Mouse (Mus musculus): ENCODE measurements around the gene C1qtnf1. TPM values are rescaled to one million over a fixed set of nuclear protein-coding genes. Genes with fewer than 3 reads are reported as not detected.
A peak's percentile ranks its signal among the peaks of the same experiment; 100 is the strongest.

Gene C1qtnf1
- polyA plus RNA-seq, 1 experiment from 2014 or later, result 7.2 TPM

DNA sequence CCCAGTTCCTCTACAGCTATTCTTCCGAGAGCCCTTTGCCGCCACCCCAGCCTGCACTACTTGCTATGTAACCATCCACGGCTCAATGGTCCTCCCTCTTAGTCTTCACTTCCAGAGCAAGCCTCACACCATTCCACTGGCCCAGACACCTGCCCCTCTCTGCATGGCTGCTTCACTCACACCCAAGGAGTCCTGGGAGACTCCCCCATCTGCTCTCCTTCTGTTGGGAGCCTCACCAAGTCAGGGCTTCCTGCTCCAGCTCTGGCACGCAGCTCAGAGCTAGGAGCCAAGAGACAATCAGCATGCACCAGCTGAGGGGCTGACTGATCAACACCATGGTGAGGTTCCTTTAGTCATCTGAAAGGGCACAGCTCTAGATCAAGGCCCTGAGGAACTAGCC, 14.9 kb upstream of the C1qtnf1 start:
- Histone ChIP-seq H3K4me1 (peaks cover 58% of the 10 kb centered on the region), H3K27me3 (no peaks in the 10 kb centered on the region), H3K27ac (0 out of 2 replicates have a peak overlapping the region, but pooled peaks have one; percentile 0), H3K4me2 (no peak overlapping the region), H3K4me3 (replicated peaks) (no peak overlapping the region), H3K36me3 (peaks cover 64% of the 10 kb centered on the region), H3K9ac (no peak overlapping the region), H3K9me3 (replicated peaks) (no peaks in the 10 kb centered on the region)
- no peak for ATAC-seq (replicated peaks; ENCODE audit: low FRiP score)
- 68% methylated on average over 4 of the region's 4 CpGs for WGBS

DNA sequence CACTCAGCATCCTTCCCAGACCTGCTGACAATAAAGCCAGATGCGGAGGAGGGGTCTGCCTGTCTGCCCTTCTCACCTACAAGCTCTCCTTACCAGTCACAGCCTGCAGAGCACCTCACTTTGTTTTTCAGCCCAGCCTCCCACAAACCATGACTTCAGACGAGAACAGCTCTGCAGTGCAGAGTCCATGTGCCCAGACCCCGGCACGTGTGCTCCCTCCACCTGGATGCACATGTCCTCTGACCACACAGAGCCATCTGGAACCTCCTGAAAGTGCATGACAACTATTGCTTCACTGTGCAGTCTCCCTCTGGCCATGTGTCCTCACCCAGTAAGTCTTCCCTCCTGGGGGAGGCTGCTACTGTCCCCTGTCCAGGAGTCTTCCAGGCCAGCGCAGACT, 13.7 kb upstream of the C1qtnf1 start:
- no peak overlapping the region for H3K4me3 ChIP-seq (replicated peaks)
- H3K9ac ChIP-seq, result no peak overlapping the region
- no peak for ATAC-seq (replicated peaks; ENCODE audit: low FRiP score)
- no peak overlapping the region for H3K4me2 ChIP-seq
- H3K27me3 ChIP-seq, result no peaks in the 10 kb centered on the region
- no peaks in the 10 kb centered on the region for H3K9me3 ChIP-seq (replicated peaks)
- peaks cover 52% of the 10 kb centered on the region for H3K36me3 ChIP-seq
- no peak overlapping the region; the same call in 1 of the 2 replicates for H3K27ac ChIP-seq
- peaks cover 62% of the 10 kb centered on the region for H3K4me1 ChIP-seq
- 77% methylated on average over 5 of the region's 5 CpGs for WGBS

DNA sequence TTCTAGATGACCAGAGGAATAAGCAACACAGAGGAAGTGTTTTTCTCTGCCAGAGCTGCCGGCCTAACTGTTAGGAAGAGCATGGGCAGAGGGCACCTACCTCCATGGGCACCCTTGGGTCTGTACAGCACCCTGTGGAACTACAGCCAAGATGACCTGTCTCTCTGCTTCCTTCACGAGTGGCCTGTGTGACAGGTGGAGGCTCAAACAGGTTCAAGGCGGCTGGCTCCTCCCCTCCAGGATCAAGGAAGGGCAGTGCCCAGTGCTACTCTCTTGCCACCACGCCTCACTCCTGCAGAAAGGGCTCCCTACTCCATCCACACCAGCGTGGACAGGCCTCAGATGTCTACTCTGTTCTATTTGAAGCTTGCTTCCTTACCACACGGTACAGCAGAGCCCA, 12.4 kb upstream of the C1qtnf1 start:
- Histone ChIP-seq H3K9ac (no peak overlapping the region), H3K9me3 (replicated peaks) (no peaks in the 10 kb centered on the region), H3K4me2 (no peak overlapping the region), H3K4me1 (peaks cover 64% of the 10 kb centered on the region), H3K27me3 (no peaks in the 10 kb centered on the region), H3K4me3 (replicated peaks) (no peak overlapping the region), H3K36me3 (peaks cover 39% of the 10 kb centered on the region), H3K27ac (no peak overlapping the region)
- 87% methylated on average over 6 of the region's 6 CpGs for WGBS
- ATAC-seq (replicated peaks; ENCODE audit: low FRiP score), result no peak

DNA sequence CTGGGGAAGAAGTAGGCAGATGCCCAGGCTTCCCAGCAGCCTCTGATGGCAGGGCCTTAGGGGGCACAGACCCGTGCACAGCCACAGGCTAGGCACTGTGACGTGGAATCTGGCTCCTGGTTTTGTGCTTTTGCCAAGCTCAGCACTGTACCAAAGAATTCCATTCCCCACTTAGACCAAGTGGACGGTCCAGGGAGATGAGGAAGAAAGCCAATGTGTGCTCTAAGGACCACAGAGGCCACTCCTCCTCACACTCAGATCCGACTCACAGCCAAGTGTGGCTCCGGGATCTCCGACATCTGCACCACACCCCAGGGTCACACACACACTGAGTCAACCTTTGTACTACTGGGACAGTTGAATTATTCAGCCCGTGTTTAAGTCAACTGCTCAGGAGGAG, 12.0 kb upstream of the C1qtnf1 start:
- Histone ChIP-seq H3K4me1 (peaks cover 60% of the 10 kb centered on the region), H3K4me3 (replicated peaks) (no peak overlapping the region), H3K27me3 (no peaks in the 10 kb centered on the region), H3K9me3 (replicated peaks) (no peaks in the 10 kb centered on the region), H3K9ac (no peak overlapping the region), H3K27ac (no peak overlapping the region), H3K36me3 (peaks cover 35% of the 10 kb centered on the region), H3K4me2 (no peak overlapping the region)
- 84% methylated on average over 7 of the region's 7 CpGs for WGBS
- ATAC-seq (replicated peaks; ENCODE audit: low FRiP score), result no peak

DNA sequence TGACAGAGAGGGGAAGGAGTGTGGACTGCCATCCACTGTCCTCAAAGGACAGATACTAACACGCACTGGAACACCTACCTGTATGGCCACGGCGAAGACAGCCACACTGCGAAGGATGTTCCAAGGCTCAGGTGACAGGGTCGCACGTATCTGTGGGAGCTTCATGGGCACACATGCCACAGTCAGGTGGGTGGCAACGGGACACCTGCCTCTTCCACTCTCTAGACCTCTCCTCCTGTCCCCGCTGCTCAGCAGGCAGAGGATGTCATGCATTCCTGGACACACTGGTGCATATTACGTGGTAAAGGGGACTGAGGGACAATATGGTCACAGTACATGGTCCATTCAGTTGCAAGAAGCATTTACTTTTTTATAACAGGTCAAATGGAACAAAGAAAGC, 10.5 kb upstream of the C1qtnf1 start:
- peak overlapping the region; percentile 94; the same call in 1 of the 2 replicates for H3K9ac ChIP-seq
- no peaks in the 10 kb centered on the region for H3K27me3 ChIP-seq
- peaks cover 32% of the 10 kb centered on the region for H3K36me3 ChIP-seq
- H3K4me1 ChIP-seq, result peaks cover 45% of the 10 kb centered on the region
- peak overlapping the region; percentile 81 for H3K4me3 ChIP-seq (replicated peaks)
- ATAC-seq (replicated peaks; ENCODE audit: low FRiP score), result no peak
- no peak overlapping the region for H3K27ac ChIP-seq
- H3K4me2 ChIP-seq, result peak overlapping the region; percentile 84; the same call in 1 of the 2 replicates
- no peaks in the 10 kb centered on the region for H3K9me3 ChIP-seq (replicated peaks)
- WGBS, result 91% methylated on average over 9 of the region's 9 CpGs

DNA sequence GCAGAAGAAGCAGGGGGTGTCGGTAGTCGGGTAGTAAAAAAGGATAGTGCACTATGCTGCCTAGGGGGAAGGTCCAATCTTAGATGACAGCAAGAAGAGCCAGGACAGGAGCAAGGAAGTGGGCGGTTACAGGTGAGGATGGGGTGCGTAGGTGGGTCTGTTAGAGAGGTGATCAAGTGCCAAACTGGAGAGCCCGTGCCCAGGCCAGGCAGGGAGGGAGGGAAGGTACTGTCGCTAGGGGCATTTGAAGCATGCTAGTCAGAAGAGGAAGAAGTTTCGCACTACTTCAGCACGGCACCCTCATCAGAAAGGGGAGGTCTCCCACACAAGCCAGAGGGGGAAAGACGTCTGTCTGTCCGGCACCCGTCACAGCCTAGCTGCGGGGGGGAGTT, 9.6 kb upstream of the C1qtnf1 start:
- H3K27ac ChIP-seq, result peak overlapping the region; percentile 63
- no peaks in the 10 kb centered on the region for H3K27me3 ChIP-seq
- H3K9me3 ChIP-seq (replicated peaks), result no peaks in the 10 kb centered on the region
- ATAC-seq (replicated peaks; ENCODE audit: low FRiP score), result no peak
- peak overlapping the region; percentile 94 for H3K9ac ChIP-seq
- peak overlapping the region; percentile 84 for H3K4me2 ChIP-seq
- peak overlapping the region; percentile 81 for H3K4me3 ChIP-seq (replicated peaks)
- H3K36me3 ChIP-seq, result peaks cover 31% of the 10 kb centered on the region
- WGBS, result 3% methylated on average over 11 of the region's 12 CpGs
- H3K4me1 ChIP-seq, result peaks cover 37% of the 10 kb centered on the region

DNA sequence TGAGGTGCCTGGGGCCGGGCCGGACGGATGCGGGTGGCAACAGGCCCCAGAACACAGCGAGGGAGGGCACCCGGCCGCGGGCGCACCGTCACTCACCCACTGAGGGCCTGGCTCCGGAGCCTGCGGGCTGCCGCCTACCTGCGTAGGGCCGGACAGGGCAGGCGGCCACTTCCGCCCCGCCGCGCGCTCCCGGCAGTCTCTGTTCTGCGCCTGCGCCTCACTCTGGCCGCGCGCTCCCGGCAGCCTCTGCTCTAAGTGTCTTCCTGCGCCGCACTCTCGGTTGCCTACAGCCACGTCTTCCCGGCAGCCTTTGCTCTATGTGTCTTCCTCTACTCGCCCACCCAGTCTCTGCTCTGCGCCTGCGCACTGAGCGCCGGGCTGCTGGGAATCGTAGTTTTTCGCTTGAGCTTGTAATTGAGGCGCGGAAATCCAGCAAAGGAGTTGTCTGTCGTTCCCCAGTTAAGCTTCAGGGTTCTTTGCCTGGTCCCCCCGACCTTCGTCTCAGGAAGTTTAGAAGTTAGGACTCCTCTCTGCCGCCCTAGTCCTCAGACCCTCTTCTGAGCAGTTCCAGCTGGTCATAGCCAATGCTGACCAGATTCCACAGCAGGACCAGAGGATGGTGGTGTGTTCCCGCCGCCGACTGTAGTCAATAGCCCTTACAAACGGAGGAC, 9.0 kb upstream of the C1qtnf1 start, which contains the start of gene Cant1:
Gene Cant1 (minus strand): TSS at position 253 of the 671 bp plus-strand sequence.
- WGBS, result under 1% methylated on average over 47 of the region's 50 CpGs
- Histone ChIP-seq H3K36me3 (peaks cover 26% of the 10 kb centered on the region), H3K27me3 (no peaks in the 10 kb centered on the region), H3K9me3 (replicated peaks) (no peaks in the 10 kb centered on the region), H3K27ac (peak within 1 kb of the TSS; percentile 83), H3K4me1 (peaks cover 37% of the 10 kb centered on the region), H3K9ac (peak within 1 kb of the TSS; percentile 94), H3K4me3 (replicated peaks) (peak within 1 kb of the TSS; percentile 81), H3K4me2 (peak within 1 kb of the TSS; percentile 84)
- ATAC-seq (replicated peaks; ENCODE audit: low FRiP score), result peak; percentile 96

DNA sequence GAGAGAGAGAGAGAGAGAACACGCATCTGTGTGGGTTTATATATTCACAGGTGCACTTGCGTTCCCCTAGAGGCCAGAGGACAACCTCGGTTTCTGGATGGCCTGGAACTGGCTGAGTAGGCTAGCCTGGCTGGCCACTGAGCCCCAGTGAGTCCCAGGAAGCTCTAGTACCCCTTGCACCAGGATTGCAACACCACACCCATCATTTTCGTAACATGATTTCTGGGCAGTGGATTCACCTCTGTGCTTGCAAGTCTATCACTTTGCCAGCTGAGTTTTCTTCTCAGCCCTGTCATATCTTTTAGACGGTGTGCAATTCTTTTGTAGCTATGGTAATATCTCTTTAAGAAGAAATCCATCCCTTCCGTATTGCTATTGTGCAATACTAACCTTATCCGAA, 7.7 kb upstream of the C1qtnf1 start:
- H3K4me3 ChIP-seq (replicated peaks), result no peak overlapping the region
- 75% methylated on average over 7 of the region's 7 CpGs for WGBS

DNA sequence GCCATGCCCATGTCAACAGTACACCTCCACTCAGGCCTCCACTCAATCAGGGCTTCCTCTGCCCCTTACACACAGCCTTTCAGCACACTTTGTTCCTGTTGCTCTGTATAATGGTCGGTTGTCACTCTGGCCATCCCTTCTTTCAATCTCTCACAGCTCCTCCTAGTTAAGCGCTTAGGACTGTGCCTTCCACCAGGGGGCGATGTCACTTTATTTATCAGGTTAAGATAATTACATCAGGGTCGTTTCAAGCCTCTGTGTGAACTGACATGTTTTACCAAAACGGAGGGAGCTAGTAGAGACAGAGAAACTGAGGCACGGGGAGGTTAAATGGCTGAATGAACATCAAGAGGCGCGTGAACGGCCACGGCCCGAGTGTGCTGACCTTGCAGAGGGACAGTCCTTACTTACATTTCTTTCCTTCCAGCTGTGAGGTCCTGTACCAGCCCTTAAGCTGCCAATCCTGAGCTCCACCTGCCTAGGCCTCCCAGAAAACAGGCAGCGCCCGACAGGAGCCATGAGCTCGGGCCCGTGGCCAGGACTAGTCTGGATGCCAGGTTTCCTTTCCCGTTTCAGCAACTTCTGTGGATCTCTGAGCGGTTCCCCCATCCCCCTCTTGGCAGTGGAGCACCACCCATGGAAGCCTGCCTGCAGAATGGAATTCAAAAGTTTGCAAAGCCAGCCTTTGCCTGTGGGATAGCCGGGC, 4.6 kb upstream of the C1qtnf1 start:
- no peaks in the 10 kb centered on the region for H3K36me3 ChIP-seq
- WGBS, result 8% methylated on average over 18 of the region's 18 CpGs
- peak overlapping the region; percentile 51 for H3K4me2 ChIP-seq
- H3K27ac ChIP-seq, result peak overlapping the region; percentile 27; the same call in 1 of the 2 replicates
- H3K4me3 ChIP-seq (replicated peaks), result no peak overlapping the region
- peaks cover 34% of the 10 kb centered on the region for H3K4me1 ChIP-seq
- H3K9ac ChIP-seq, result peak overlapping the region; percentile 33
- H3K9me3 ChIP-seq (replicated peaks), result no peaks in the 10 kb centered on the region
- no peak for ATAC-seq (replicated peaks; ENCODE audit: low FRiP score)
- H3K27me3 ChIP-seq, result peaks cover 13% of the 10 kb centered on the region; the same call in 1 of the 2 replicates

More for the DNA sequence above, 7.7 kb upstream of the C1qtnf1 start:
- Histone ChIP-seq H3K36me3 (peaks cover 13% of the 10 kb centered on the region), H3K27me3 (0 out of 2 replicates have a peak, but pooled peaks cover 2% of the 10 kb centered on the region), H3K9ac (no peak overlapping the region), H3K4me1 (peaks cover 39% of the 10 kb centered on the region), H3K27ac (no peak overlapping the region), H3K9me3 (replicated peaks) (no peaks in the 10 kb centered on the region), H3K4me2 (no peak overlapping the region)
- ATAC-seq (replicated peaks; ENCODE audit: low FRiP score), result no peak

DNA sequence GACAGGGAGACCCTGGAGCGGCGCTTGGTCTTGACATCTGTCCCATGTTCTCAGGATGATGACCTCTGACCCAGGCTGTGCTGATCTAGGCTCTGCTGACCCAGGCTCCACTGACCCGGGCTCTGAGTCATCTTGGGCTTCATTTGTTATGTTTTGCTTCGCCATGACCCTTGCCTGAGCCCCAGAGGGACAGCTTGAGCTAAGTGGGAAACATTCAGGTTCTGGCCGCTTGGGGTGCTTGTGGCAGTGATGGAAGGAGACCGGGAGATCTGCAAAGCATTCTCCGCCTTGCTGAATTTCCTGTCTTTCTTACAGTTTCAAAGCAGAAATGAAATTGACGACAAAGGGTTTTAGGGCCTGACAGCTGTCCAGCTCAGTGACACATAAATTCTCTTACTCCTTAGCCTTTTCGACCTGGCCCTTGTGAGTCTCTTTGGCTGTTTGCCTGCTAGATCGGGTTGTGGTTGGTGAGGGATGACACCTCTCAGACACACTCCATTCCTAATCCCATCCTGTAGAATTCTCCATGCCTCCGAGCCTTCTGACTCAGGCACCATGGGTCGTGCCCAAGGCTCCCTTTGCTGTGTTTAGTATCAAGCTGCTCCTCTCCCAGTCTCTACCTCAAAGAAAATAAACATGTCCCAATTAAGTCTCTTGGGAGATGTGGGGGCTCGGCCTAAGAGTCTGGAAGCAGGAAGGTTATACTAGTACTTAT, 3.2 kb upstream of the C1qtnf1 start:
- Histone ChIP-seq H3K4me2 (no peak overlapping the region), H3K27ac (no peak overlapping the region), H3K27me3 (peaks cover 13% of the 10 kb centered on the region; the same call in 1 of the 2 replicates), H3K4me3 (replicated peaks) (no peak overlapping the region), H3K9me3 (replicated peaks) (no peaks in the 10 kb centered on the region), H3K36me3 (no peaks in the 10 kb centered on the region), H3K9ac (no peak overlapping the region), H3K4me1 (peaks cover 40% of the 10 kb centered on the region)
- WGBS, result 39% methylated on average over 13 of the region's 13 CpGs
- no peak for ATAC-seq (replicated peaks; ENCODE audit: low FRiP score)

DNA sequence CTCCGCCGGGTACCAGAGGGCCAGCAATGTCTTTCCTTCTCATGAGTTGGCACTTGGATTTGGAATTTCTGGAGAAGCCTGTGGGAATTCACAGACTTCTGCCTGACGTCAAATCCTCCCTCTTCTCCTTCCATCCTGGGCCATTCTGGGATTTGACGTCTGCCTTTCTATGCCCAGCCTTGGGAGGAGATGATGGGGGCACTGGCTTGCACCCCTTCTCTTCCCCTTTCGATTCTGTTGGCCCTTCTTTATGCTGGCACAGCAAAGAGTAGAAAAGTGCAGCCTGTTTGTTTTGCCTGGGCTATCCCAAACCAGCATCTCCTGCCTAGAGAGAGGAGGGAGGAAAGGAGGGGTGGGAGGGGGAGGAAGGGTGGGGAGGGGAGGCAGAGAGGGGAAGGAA, 1.2 kb upstream of the C1qtnf1 start:
- WGBS, result 76% methylated on average over 5 of the region's 5 CpGs
- Histone ChIP-seq H3K27ac (no peak overlapping the region), H3K4me3 (replicated peaks) (no peak overlapping the region), H3K4me1 (peaks cover 56% of the 10 kb centered on the region), H3K9me3 (replicated peaks) (no peaks in the 10 kb centered on the region), H3K9ac (no peak overlapping the region), H3K36me3 (no peaks in the 10 kb centered on the region), H3K27me3 (peaks cover 13% of the 10 kb centered on the region; the same call in 1 of the 2 replicates), H3K4me2 (no peak overlapping the region)
- ATAC-seq (replicated peaks; ENCODE audit: low FRiP score), result no peak
